Mouse (Mus musculus): ENCODE measurements at regions not wholly inside any gene's neighbourhood (a gene's known extent, or its start where the extent isn't known, plus 50 kb on each side); places are given as distances from the start of the nearest gene placed in this dataset.

- no peak for DNase-seq (ENCODE audit: low spot score in 2 of 2)
Measured at GRCm38 (mm10) chr5:37897501-37897900, 73.1 kb upstream of the Msx1 start.

GRCm38 (mm10) chr5:37895441-37896336 lies 71.3 kb upstream of the Msx1 start:
- peak; percentile 9 to 19 for DNase-seq (ENCODE audit: low spot score in 2 of 2)

- no peak for DNase-seq (ENCODE audit: low spot score in 2 of 2)
Measured at GRCm38 (mm10) chr5:37893639-37894550, 69.5 kb upstream of the Msx1 start.

GRCm38 (mm10) chr5:37890641-37891040 lies 66.3 kb upstream of the Msx1 start:
- DNase-seq (ENCODE audit: low spot score in 2 of 2): no peak

- no peak for DNase-seq (ENCODE audit: low spot score in 2 of 2)
Measured at GRCm38 (mm10) chr5:37879668-37880380, 55.4 kb upstream of the Msx1 start.

- no peak for DNase-seq (ENCODE audit: low spot score in 2 of 2)
Measured at GRCm38 (mm10) chr5:37876240-37876639, 51.9 kb upstream of the Msx1 start.

GRCm38 (mm10) chr5:37875452-37875851 lies 51.1 kb upstream of the Msx1 start:
- no peak for DNase-seq (ENCODE audit: low spot score in 2 of 2)

- no peak for DNase-seq (ENCODE audit: low spot score in 2 of 2)
Measured at GRCm38 (mm10) chr5:37874784-37875281, 50.5 kb upstream of the Msx1 start.
